Mouse (Mus musculus) heart, embryonic 11.5 days (tissue): ENCODE measurements around the gene AL732309.1. TPM values are rescaled to one million over a fixed set of nuclear protein-coding genes. Genes with fewer than 3 reads are reported as not detected.

Experiments used
- ATAC-seq: fragments of 200-750 bp; cut with Nextera tagmentation; replicated peaks from 2 replicates; pipeline ENCODE4 v1.8.0; 2017; ENCODE audit warnings: moderate library complexity; ENCODE audit not compliant: insufficient number of reproducible peaks, low FRiP score, low TSS enrichment
- H3K27ac ChIP-seq: fragments of 300-500 bp; sonication (generic); 2 replicates; pipeline ENCODE4 v1.5.1; 2014; ENCODE audit warnings: mild to moderate bottlenecking, low read depth, low read length
- H3K27me3 ChIP-seq: fragments of 300-500 bp; sonication (generic); 2 replicates; pipeline ENCODE4 v1.6.1; 2014; ENCODE audit warnings: mild to moderate bottlenecking, low read length, mixed read lengths; ENCODE audit not compliant: control insufficient read depth, insufficient read depth
- H3K36me3 ChIP-seq: fragments of 300-500 bp; sonication (generic); 2 replicates; pipeline ENCODE4 v1.6.1; 2014; ENCODE audit warnings: mild to moderate bottlenecking, low read length, moderate library complexity, mixed read lengths; ENCODE audit not compliant: control insufficient read depth, insufficient read depth
- H3K4me1 ChIP-seq: fragments of 300-500 bp; sonication (generic); 2 replicates; pipeline ENCODE4 v1.6.1; 2014; ENCODE audit warnings: low read length; ENCODE audit not compliant: control insufficient read depth, insufficient read depth
- H3K4me2 ChIP-seq: fragments of 300-500 bp; sonication (generic); 2 replicates; pipeline ENCODE4 v1.6.1; 2014; ENCODE audit warnings: mild to moderate bottlenecking, moderate library complexity
- H3K4me3 ChIP-seq: fragments of 300-500 bp; sonication (generic); 2 replicates; pipeline ENCODE4 v1.5.1; 2014; ENCODE audit warnings: low read depth, low read length
- H3K9ac ChIP-seq: fragments of 300-500 bp; sonication (generic); 2 replicates; pipeline ENCODE4 v1.6.1; 2014; ENCODE audit warnings: mild to moderate bottlenecking, low read depth, low read length, moderate library complexity
- H3K9me3 ChIP-seq: fragments of 300-500 bp; sonication (generic); replicated peaks from 2 replicates; pipeline ENCODE4 v1.6.1; 2016; ENCODE audit warnings: low read length; ENCODE audit not compliant: control insufficient read depth
- WGBS: fragments of 180-500 bp; shearing (Covaris S2); extraction: QIAGEN DNeasy Blood & Tissue Kit; methylation state at CpG from one replicate; pipeline ENCODE4 v1.1.7; 2014; ENCODE audit not compliant: insufficient replicate concordance; 5-methylcytosine and 5-hydroxymethylcytosine counted together
- polyA plus RNA-seq: library from polyadenylated mRNA; unstranded; fragments of >200 nt; fragmentation: Nextera tagmentation; extraction: Ambion mirVana; gene quantifications from 2 replicates; pipeline ENCODE4 v1.2.1, GENCODE M21; 2014

The AL732309.1 gene
- polyA plus RNA-seq, 1 experiment from 2014 or later: 2.5 TPM

DNA sequence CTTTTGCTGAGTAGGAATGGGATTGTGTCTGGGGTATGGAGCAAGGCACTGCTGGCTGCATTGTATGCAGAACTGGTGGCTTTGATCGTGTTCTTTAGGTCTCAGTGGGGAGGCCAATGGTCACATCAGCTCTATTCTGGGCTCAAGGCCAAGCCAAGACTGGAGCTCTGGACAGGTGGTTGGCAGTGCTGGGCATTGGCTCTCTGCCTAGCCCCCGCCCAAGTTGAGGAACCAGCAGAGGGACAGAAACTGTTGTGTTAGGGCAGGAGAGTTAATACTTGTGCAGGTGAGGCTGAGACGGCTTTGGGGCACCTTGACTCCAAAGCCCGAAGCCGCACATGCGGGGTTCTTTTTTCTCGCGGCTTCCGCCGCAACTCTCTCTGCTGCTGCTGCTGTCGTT lies 43.0 kb upstream of the AL732309.1 start, which contains the start of gene Lrrc26:
Gene Lrrc26 (plus strand): TSS at position 265 of the 400 bp plus-strand sequence.
- Histone ChIP-seq H3K4me1 (peaks cover 16% of the 10 kb centered on the region; the same call in 1 of the 2 replicates), H3K27me3 (peaks cover 70% of the 10 kb centered on the region), H3K4me2 (peak within 1 kb of the TSS; percentile 44), H3K9me3 (no peaks in the 10 kb centered on the region), H3K36me3 (peaks cover 6% of the 10 kb centered on the region; the same call in 1 of the 2 replicates), H3K9ac (no peak within 1 kb of the TSS), H3K4me3 (peak within 1 kb of the TSS; percentile 16), H3K27ac (no peak within 1 kb of the TSS)
- no peak for ATAC-seq
- WGBS: 12% methylated on average over 11 of the region's 11 CpGs

DNA sequence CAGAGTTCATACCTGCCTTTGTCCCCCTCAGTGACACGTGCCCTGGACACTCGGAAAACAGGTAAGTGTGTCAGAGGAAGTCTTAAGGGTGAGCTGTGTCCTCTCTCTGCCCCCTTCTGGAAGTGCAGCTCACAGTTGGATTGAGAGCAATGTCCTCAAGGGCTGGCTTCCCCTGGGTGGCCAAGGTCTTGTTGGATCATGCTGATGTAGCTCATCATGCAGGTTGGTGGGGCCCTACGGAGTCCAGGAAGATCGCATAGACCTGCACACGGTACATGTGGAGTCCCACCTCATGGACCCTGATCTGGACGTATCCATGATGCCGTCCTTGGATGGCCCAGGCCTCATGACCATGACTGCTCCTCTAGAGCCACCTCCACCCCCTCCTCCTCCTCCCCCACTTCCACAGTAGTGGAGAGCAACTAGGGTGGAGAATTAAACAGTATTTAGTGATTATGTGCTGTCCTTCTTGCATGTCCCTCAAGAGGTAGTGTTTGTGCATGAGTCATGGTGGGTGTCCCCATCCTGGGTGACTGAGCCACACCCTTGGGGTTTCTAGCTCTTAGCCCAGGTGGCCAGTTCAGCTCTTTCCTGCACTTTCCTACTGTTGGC lies 42.2 kb upstream of the AL732309.1 start:
- no peaks in the 10 kb centered on the region for H3K9me3 ChIP-seq
- 77% methylated on average over 7 of the region's 7 CpGs for WGBS

DNA sequence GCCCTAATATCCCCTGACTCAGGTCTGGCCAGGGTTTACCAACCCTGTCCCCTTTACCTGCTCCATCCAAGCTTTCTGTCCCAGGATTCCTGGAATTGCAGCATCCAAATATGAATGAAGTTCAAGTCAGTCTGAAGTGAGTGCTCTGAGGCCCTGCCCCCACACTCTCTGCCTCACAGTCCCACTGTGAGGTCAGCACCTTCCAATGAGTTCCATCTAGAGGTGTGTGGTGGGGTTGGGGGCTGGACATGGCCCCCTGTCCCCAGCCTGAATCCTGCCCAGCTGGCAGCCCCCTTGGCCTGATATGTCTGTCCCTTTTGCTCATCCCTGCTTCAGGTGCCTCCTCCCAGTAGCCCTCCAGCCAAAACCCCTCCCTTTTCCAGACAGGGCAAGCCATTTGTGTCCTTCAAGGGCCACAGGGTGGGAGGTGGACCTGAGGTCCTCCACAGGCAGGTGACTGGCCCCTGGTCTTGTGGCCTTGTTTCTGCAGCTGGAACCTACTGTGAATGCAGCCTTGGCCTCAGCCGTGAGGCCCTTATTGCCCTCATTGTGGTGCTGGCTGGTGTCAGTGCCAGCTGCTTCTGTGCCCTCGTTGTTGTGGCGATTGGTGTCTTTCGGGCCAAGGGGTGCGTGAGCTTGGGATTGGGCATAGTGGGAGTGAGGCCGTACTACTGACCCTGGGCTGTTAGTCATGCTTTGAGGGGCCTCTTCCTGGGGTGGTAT lies 41.4 kb upstream of the AL732309.1 start, which contains the start of gene Tmem210:
Gene Tmem210 (plus strand): TSS at position 219 of the 723 bp plus-strand sequence.
- H3K9me3 ChIP-seq: no peaks in the 10 kb centered on the region
- H3K4me2 ChIP-seq: no peak within 1 kb of the TSS
- peaks cover 10% of the 10 kb centered on the region; the same call in 1 of the 2 replicates for H3K36me3 ChIP-seq
- ATAC-seq: no peak
- H3K4me3 ChIP-seq: no peak within 1 kb of the TSS
- peaks cover 16% of the 10 kb centered on the region; the same call in 1 of the 2 replicates for H3K4me1 ChIP-seq
- no peak within 1 kb of the TSS for H3K27ac ChIP-seq
- peaks cover 54% of the 10 kb centered on the region for H3K27me3 ChIP-seq
- H3K9ac ChIP-seq: no peak within 1 kb of the TSS
- 76% methylated on average over 6 of the region's 6 CpGs for WGBS

More for the DNA sequence above, 42.2 kb upstream of the AL732309.1 start:
- no peak for ATAC-seq
- no peak overlapping the region for H3K4me3 ChIP-seq
- peaks cover 10% of the 10 kb centered on the region; the same call in 1 of the 2 replicates for H3K36me3 ChIP-seq
- no peak overlapping the region for H3K27ac ChIP-seq
- no peak overlapping the region for H3K9ac ChIP-seq
- no peak overlapping the region for H3K4me2 ChIP-seq
- peaks cover 16% of the 10 kb centered on the region; the same call in 1 of the 2 replicates for H3K4me1 ChIP-seq
- peaks cover 62% of the 10 kb centered on the region for H3K27me3 ChIP-seq

GRCm38 (mm10) chr2:25286837-25287636 lies 40.4 kb upstream of the AL732309.1 start:
- Histone ChIP-seq H3K27me3 (peaks cover 44% of the 10 kb centered on the region), H3K4me1 (peaks cover 11% of the 10 kb centered on the region; the same call in 1 of the 2 replicates), H3K27ac (no peak overlapping the region), H3K9ac (no peak overlapping the region), H3K4me2 (no peak overlapping the region), H3K4me3 (no peak overlapping the region), H3K36me3 (peaks cover 11% of the 10 kb centered on the region; the same call in 1 of the 2 replicates), H3K9me3 (no peaks in the 10 kb centered on the region)
- no peak for ATAC-seq
- 44% methylated on average over 7 of the region's 7 CpGs for WGBS

- H3K27ac ChIP-seq: no peak overlapping the region
- no peaks in the 10 kb centered on the region for H3K9me3 ChIP-seq
- H3K4me1 ChIP-seq: peaks cover 6% of the 10 kb centered on the region; the same call in 1 of the 2 replicates
- WGBS: 69% methylated on average over 1 of the region's 1 CpGs
- H3K4me2 ChIP-seq: no peak overlapping the region
- ATAC-seq: no peak
- H3K4me3 ChIP-seq: no peak overlapping the region
- H3K27me3 ChIP-seq: peaks cover 37% of the 10 kb centered on the region
- H3K9ac ChIP-seq: no peak overlapping the region
- H3K36me3 ChIP-seq: peaks cover 15% of the 10 kb centered on the region; the same call in 1 of the 2 replicates
These were observed 39.7 kb upstream of the AL732309.1 start for GRCm38 (mm10) chr2:25286314-25286713.

DNA sequence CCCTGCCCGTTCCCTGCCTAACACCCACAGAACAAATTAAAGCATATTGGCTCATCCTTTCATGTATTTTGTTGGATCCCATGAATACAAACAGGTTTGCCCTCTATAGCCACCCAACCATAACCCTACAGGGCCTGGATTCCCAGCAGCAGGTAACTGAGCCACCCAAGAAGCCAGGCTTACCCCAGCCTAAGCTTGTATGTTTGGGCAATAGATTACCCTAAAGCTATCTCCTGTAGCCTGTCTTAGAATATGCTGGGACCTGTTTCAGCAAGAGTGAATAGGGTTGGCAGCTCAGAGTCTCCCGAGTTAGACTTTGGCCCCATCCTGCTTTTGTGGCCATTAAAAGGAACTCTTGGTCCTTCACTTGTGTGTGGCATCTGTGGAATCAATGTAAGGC lies 38.9 kb upstream of the AL732309.1 start:
- H3K4me1 ChIP-seq: peaks cover 6% of the 10 kb centered on the region; the same call in 1 of the 2 replicates
- no peak for ATAC-seq
- peaks cover 19% of the 10 kb centered on the region for H3K36me3 ChIP-seq
- no peak overlapping the region for H3K4me3 ChIP-seq
- H3K27ac ChIP-seq: no peak overlapping the region
- peaks cover 29% of the 10 kb centered on the region for H3K27me3 ChIP-seq
- 89% methylated on average over 2 of the region's 2 CpGs for WGBS
- H3K4me2 ChIP-seq: no peak overlapping the region
- no peak overlapping the region for H3K9ac ChIP-seq
- no peaks in the 10 kb centered on the region for H3K9me3 ChIP-seq

- ATAC-seq: no peak
- WGBS: 60% methylated on average over 13 of the region's 13 CpGs
These were observed 32.5 kb upstream of the AL732309.1 start for GRCm38 (mm10) chr2:25278928-25279882.

More at GRCm38 (mm10) chr2:25278928-25279882, 32.5 kb upstream of the AL732309.1 start:
- H3K4me3 ChIP-seq: no peak overlapping the region
- H3K4me1 ChIP-seq: no peaks in the 10 kb centered on the region
- peaks cover 45% of the 10 kb centered on the region for H3K36me3 ChIP-seq
- no peak overlapping the region for H3K9ac ChIP-seq
- no peak overlapping the region for H3K4me2 ChIP-seq
- H3K9me3 ChIP-seq: no peaks in the 10 kb centered on the region
- H3K27ac ChIP-seq: no peak overlapping the region
- no peaks in the 10 kb centered on the region for H3K27me3 ChIP-seq
